Mouse (Mus musculus) liver, embryonic 12.5 days (tissue): ENCODE results near the gene Gimap9. TPM values are rescaled to one million over a fixed set of nuclear protein-coding genes. Genes with fewer than 3 reads are reported as not detected.

Experiments used
- polyA plus RNA-seq: library from polyadenylated mRNA; unstranded; fragments of >200 nt; fragmentation: Nextera tagmentation; extraction: Ambion mirVana; gene quantifications from 2 replicates; pipeline ENCODE4 v1.2.1, GENCODE M21; 2016

Gene Gimap9
- polyA plus RNA-seq, 1 experiment from 2014 or later, result 12.9 TPM

Other genes starting within 250 kb of the Gimap9 start
- gene Zfp467, start 230.3 kb upstream of the Gimap9 start, polyA plus RNA-seq, result 2.9 and 3.9 TPM in 2 replicates
- gene Sspo, start 227.9 kb upstream of the Gimap9 start, polyA plus RNA-seq, result 0.04 TPM in 1 of 2 replicates, not detected in the other
- gene Atp6v0e2, start 138.5 kb upstream of the Gimap9 start, polyA plus RNA-seq, result 1.8 and 2.3 TPM in 2 replicates
- 1.6 and 3.1 TPM in 2 replicates for gene Lrrc61, start 121.3 kb upstream of the Gimap9 start, polyA plus RNA-seq
- gene Rarres2, start 103.3 kb upstream of the Gimap9 start, polyA plus RNA-seq, result 6.1 and 6.8 TPM in 2 replicates
- gene Gm45021, start 86.5 kb upstream of the Gimap9 start, polyA plus RNA-seq, result 0.44 TPM in 1 of 2 replicates, not detected in the other
- 11.8 and 13.2 TPM in 2 replicates for gene Repin1, start 82.2 kb upstream of the Gimap9 start, polyA plus RNA-seq
- gene Gm44965, start 82.2 kb upstream of the Gimap9 start, polyA plus RNA-seq, result not detected in 2 replicates
- 2.0 and 2.2 TPM in 2 replicates for gene Zfp775, start 74.1 kb upstream of the Gimap9 start, polyA plus RNA-seq
- gene AI854703, start 49.4 kb upstream of the Gimap9 start, polyA plus RNA-seq, result 0.30 and 0.50 TPM in 2 replicates
- gene Gimap8, start 28.9 kb upstream of the Gimap9 start, polyA plus RNA-seq, result 0.93 and 1.0 TPM in 2 replicates
- gene Gimap4, start 8.4 kb downstream of the Gimap9 start, polyA plus RNA-seq, result 15.7 and 15.9 TPM in 2 replicates
- gene Gimap6, start 32.1 kb downstream of the Gimap9 start, polyA plus RNA-seq, result 11.7 and 12.7 TPM in 2 replicates
- 0.75 and 1.2 TPM in 2 replicates for gene Gm28053, start 42.5 kb downstream of the Gimap9 start, polyA plus RNA-seq
- gene Gimap7, start 42.5 kb downstream of the Gimap9 start, polyA plus RNA-seq, result 0.10 and 0.18 TPM in 2 replicates
- gene Gimap1, start 62.9 kb downstream of the Gimap9 start, polyA plus RNA-seq, result 10.9 and 11.9 TPM in 2 replicates
- 3.0 and 3.7 TPM in 2 replicates for gene Gimap5, start 70.1 kb downstream of the Gimap9 start, polyA plus RNA-seq
- not detected in 2 replicates for gene Gimap3, start 94.7 kb downstream of the Gimap9 start, polyA plus RNA-seq
- gene Tmem176a, start 164.8 kb downstream of the Gimap9 start, polyA plus RNA-seq, result 48.3 and 53.2 TPM in 2 replicates
- 92.9 and 93.2 TPM in 2 replicates for gene Tmem176b, start 165.4 kb downstream of the Gimap9 start, polyA plus RNA-seq
- gene Aoc1, start 196.8 kb downstream of the Gimap9 start, polyA plus RNA-seq, result not detected in 2 replicates